Mouse (Mus musculus): ENCODE results near the gene Zcchc18. TPM values are rescaled to one million over a fixed set of nuclear protein-coding genes. Genes with fewer than 3 reads are reported as not detected.

Zcchc18 gene
- polyA plus RNA-seq (2014; fragmentation: Illumina TruSeq; extraction: RNeasy Lipid Tissue Mini Kit (QIAGEN cat#74804); ENCODE audit: low replicate concordance) = 2.3 TPM

DNA sequence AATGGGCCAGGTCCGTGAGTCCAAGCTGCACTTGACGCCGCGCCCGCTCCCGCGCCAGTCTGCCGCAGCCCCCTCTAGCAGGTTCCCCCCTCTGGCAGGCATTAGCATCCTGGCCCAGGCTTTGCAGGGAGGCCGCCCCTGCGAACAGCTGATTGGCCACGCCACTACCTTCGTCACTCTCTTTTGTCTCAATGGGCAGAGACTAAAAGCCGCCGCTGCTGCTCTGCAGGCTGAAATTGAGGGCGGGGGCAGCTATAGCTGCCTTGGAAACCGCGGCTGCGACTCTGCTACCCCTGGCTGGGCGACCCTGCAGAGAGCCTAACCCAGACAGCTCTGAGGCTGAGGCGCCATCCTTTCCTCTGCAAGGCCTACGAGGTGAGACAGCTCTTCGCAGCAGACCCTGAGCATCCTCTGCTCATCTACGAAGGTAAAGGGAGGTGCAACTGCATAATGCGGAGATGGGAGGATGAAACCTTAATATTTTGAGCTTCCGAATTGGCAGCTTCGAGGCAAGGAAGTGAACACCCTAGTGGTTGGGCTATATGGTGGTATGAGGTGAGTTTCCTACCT, at the start of gene Zcchc18:
Gene Zcchc18 (plus strand): TSS at position 178 of the 570 bp plus-strand sequence.

DNA sequence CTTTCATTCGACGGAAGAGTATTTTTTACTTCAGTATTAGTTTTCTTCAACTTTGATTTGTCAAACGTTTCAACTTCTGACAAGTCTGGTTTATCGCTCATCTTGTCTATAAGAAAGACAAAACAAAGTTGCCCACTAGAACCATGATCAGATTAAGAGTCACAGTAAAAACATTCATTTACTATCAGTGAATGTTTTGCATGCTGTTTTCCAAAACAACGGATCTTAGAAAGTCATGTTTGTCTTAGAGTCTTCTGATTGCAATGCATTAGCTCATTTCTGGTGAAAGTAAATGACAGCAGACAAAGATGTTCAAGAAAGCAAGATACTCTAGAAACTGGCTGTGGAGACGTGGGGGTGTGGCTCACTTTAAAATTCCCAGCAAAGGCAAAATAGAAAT, 17.6 kb upstream of the Zcchc18 start, which contains the start of gene Tmsb15b2:
Gene Tmsb15b2 (minus strand): TSS at position 101 of the 400 bp plus-strand sequence.

DNA sequence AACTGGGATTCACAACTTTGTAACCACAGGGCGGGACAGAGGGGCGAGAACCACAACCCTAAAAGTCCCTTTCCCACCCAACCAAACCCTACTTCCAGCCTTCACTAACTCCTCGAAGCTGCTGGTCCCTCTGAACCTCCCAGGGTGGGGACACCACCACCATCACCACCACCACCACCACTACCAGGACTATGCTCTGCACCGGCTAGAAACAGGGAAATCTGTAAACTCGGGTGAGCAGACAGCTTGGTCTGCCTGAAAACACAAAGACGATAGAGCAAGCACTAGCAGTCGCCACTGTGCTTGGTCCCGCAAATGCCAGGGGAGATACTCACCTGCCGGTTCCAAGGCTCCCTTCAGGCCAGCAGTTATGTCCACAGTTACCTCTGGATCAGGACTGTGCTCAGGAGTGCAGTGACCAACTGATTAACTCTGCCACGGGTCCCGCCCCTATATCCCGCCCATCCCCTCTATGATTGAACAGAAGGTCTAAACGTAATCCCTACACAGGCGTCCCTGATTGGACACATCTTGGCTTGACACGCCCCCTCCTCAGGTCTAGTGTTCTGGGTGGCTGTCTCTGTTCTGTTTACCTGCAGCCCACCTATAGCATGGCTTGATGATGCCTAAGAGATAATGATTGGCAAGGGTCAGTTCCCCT, 16.4 kb upstream of the Zcchc18 start, which contains the start of the genes Tmsb15l and Tmsb15b1:
Gene Tmsb15l (minus strand): TSS at position 446 of the 661 bp plus-strand sequence.
Gene Tmsb15b1 (minus strand): TSS at position 451 of the 661 bp plus-strand sequence.

DNA sequence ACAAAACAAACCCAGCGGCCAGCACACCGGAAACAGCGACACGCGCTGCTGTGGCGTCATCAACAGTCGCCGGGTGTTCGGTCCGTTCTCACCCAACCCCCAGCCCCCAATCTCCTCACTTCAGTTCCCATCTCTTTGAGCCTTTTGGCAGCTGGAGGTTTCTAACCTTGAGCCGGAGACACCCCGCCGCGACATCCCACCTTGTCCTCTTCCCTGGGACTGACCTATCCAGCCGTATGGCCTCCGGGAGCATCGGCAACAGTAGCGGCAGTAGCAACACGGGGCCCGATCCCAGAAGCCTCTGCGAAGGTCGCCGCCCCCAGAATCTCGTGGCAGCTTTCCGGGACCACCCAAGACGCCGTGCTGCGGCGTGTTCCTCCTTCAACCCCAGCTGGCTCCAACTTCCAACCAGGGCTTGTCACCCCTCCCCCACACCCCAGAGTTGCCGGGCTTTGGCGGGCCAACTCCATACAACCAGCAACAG, 45.1 kb downstream of the Zcchc18 start, which contains the start of gene Slc25a53:
Gene Slc25a53 (minus strand): TSS at position 303 of the 484 bp plus-strand sequence.

Other genes starting within 250 kb of the Zcchc18 start
- 520 TPM for gene Morf4l2, start 249.5 kb upstream of the Zcchc18 start, polyA plus RNA-seq (2014; fragmentation: Illumina TruSeq; extraction: RNeasy Lipid Tissue Mini Kit (QIAGEN cat#74804); ENCODE audit: low replicate concordance)
- not detected for gene Glra4, start 213.0 kb upstream of the Zcchc18 start, polyA plus RNA-seq (2014; fragmentation: Illumina TruSeq; extraction: RNeasy Lipid Tissue Mini Kit (QIAGEN cat#74804); ENCODE audit: low replicate concordance)
- gene Plp1, start 170.5 kb upstream of the Zcchc18 start, polyA plus RNA-seq (2014; fragmentation: Illumina TruSeq; extraction: RNeasy Lipid Tissue Mini Kit (QIAGEN cat#74804); ENCODE audit: low replicate concordance) = 4.0 TPM
- 0.15 TPM for gene Rab9b, start 124.4 kb upstream of the Zcchc18 start, polyA plus RNA-seq (2014; fragmentation: Illumina TruSeq; extraction: RNeasy Lipid Tissue Mini Kit (QIAGEN cat#74804); ENCODE audit: low replicate concordance)
- gene H2bfm, start 65.8 kb upstream of the Zcchc18 start, polyA plus RNA-seq (2014; fragmentation: Illumina TruSeq; extraction: RNeasy Lipid Tissue Mini Kit (QIAGEN cat#74804); ENCODE audit: low replicate concordance) = not detected
- 77.7 TPM for gene Tmsb15b2, start 17.7 kb upstream of the Zcchc18 start, polyA plus RNA-seq (2014; fragmentation: Illumina TruSeq; extraction: RNeasy Lipid Tissue Mini Kit (QIAGEN cat#74804); ENCODE audit: low replicate concordance)
- gene Tmsb15l, start 16.3 kb upstream of the Zcchc18 start, polyA plus RNA-seq (2014; fragmentation: Illumina TruSeq; extraction: RNeasy Lipid Tissue Mini Kit (QIAGEN cat#74804); ENCODE audit: low replicate concordance) = 9.2 TPM
- gene Tmsb15b1, start 16.3 kb upstream of the Zcchc18 start, polyA plus RNA-seq (2014; fragmentation: Illumina TruSeq; extraction: RNeasy Lipid Tissue Mini Kit (QIAGEN cat#74804); ENCODE audit: low replicate concordance) = 17.8 TPM
- gene Slc25a53, start 45.1 kb downstream of the Zcchc18 start, polyA plus RNA-seq (2014; fragmentation: Illumina TruSeq; extraction: RNeasy Lipid Tissue Mini Kit (QIAGEN cat#74804); ENCODE audit: low replicate concordance) = 6.3 TPM
- gene Fam199x, start 56.4 kb downstream of the Zcchc18 start, polyA plus RNA-seq (2014; fragmentation: Illumina TruSeq; extraction: RNeasy Lipid Tissue Mini Kit (QIAGEN cat#74804); ENCODE audit: low replicate concordance) = 13.0 TPM
- gene Esx1, start 128.9 kb downstream of the Zcchc18 start, polyA plus RNA-seq (2014; fragmentation: Illumina TruSeq; extraction: RNeasy Lipid Tissue Mini Kit (QIAGEN cat#74804); ENCODE audit: low replicate concordance) = not detected

Measured in small intestine, adult 10 weeks (tissue).